Mouse (Mus musculus): ENCODE measurements around the gene Trappc2.

Gene Trappc2

GRCm38 (mm10) chrX:166440036-166440615, at the start of gene Trappc2:
TSS of gene Trappc2 (plus strand) at chrX:166440574.
- no peak for DNase-seq (ENCODE audit: low read depth in 2 of 2, low spot score in 2 of 2)

- DNase-seq (ENCODE audit: low read depth in 2 of 2, low spot score in 2 of 2) = no peak
Measured at GRCm38 (mm10) chrX:166393753-166394152, 46.6 kb upstream of the Trappc2 start.

- no peak for DNase-seq (ENCODE audit: low read depth in 2 of 2, low spot score in 2 of 2)
Measured at GRCm38 (mm10) chrX:166407865-166408264, 32.5 kb upstream of the Trappc2 start.

GRCm38 (mm10) chrX:166416196-166416595, 24.2 kb upstream of the Trappc2 start:
- peak in 1 of 2 experiments; percentile 10 for DNase-seq (ENCODE audit: low read depth in 2 of 2, low spot score in 2 of 2)

- DNase-seq (ENCODE audit: low read depth in 2 of 2, low spot score in 2 of 2) = no peak
Measured at GRCm38 (mm10) chrX:166434812-166435211, 5.6 kb upstream of the Trappc2 start.

DNA sequence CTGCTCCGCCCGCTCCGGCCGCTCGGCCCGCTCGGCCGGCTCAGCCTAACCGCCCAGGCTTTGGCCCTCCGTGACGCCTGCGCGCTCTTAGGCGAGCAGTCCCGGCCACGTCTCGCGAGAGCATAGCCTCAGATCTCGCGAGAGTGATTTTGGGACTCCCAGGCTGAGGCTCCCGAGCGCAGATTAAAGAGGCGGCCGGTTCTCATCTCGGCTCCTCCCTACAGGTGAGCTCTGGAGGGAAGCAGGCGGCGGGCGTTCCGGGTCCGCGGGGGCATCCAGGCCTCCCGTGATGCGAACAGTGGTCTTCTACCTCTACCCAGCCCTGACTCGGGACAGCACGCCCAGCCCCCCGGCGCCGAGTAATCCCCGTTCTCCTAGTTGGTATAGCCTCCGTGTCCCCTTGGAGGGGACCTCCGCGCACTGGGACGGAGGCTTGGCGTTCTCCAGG, 266 bp downstream of the Trappc2 start, which contains the start of gene Ofd1:
Ofd1 (minus strand) TSS at position 89 of the 448 bp plus-strand sequence.
- peak; percentile 77 to 78 for DNase-seq (ENCODE audit: low read depth in 2 of 2, low spot score in 2 of 2)

DNA sequence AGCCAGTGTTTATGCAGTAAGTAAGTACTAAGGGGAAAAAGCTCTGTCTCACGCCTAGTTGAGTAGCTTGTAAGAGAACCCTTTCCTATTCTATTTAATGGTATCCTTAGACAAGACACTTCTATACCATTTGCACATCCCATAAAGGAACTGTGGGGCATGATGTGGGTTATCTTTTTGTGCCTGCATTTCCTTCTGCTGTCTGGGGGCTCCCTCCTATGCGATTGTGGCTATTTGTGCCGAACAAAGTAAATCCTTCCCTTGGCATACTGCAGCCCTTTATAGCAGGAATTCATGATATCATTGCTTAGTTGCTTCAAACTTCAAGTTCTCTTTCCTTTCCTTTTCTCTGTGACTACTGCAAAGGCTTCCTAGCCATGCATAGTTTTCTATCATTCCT, 4.2 kb downstream of the Trappc2 start:
- no peak for DNase-seq (ENCODE audit: low read depth in 2 of 2, low spot score in 2 of 2)

GRCm38 (mm10) chrX:166453532-166453931, 13.2 kb downstream of the Trappc2 start:
- DNase-seq (ENCODE audit: low read depth in 2 of 2, low spot score in 2 of 2) = no peak

- DNase-seq (ENCODE audit: low read depth in 2 of 2, low spot score in 2 of 2) = no peak
Measured at GRCm38 (mm10) chrX:166454331-166454730, 14.0 kb downstream of the Trappc2 start.

DNA sequence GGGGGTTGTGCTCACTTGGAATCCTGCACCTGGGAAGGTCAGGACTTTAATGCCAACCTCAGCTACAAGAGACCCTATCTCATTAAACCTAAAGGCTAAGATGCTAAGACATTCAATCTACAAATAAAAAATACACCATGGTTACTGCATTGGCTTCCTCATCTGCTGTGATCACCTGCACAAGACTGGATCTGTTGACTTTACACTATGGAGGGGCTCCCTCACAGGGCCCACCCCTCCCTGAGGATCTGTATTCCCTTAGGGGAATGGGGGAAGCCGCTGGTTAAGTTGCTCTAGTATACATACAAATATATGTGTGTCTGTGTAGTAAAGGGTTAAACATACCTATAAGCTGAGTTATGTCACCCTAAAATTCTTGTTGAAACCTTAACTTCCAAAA, 15.2 kb downstream of the Trappc2 start:
- no peak for DNase-seq (ENCODE audit: low read depth in 2 of 2, low spot score in 2 of 2)

DNA sequence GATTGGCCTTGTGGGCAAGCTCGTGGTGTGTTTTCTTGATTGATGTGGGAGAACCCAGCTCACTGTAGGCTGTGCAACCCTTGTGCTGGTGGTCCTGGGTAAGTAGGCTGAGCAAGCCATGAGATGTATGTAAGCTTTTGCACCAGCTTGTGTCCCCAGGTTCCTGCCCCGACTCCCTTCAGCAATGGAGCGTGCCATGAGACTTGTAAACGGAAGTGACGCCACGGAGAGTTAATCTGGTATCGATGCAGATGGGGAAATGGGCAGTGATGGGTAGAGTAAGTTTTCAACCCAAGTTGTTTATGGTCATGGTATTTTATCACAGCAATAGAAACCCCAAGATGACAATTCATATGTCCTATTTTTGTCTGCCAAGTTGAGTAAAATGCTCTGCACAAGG, 27.9 kb downstream of the Trappc2 start:
- DNase-seq (ENCODE audit: low read depth in 2 of 2, low spot score in 2 of 2) = no peak

DNA sequence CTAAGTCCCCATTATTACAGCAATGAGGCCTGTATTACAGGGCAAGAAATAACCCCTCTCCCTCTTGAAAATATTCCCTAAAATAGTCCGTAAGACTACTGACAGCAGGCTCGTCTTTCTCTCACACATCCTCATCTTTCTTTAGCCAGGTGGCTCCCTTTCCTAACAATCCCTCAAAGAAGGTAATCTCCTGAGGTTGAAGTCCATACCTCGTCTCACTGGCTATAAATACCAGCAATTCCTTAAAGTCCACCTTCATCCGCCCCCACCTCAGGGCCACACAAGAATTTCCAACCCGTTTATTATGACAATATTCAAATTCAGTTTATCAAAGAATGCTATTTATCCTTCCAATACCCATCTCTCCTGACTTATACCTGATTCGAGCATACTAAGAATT, 32.2 kb downstream of the Trappc2 start:
- no peak for DNase-seq (ENCODE audit: low read depth in 2 of 2, low spot score in 2 of 2)

- DNase-seq (ENCODE audit: low read depth in 2 of 2, low spot score in 2 of 2) = no peak
Measured at GRCm38 (mm10) chrX:166477393-166477792, 37.0 kb downstream of the Trappc2 start.

DNA sequence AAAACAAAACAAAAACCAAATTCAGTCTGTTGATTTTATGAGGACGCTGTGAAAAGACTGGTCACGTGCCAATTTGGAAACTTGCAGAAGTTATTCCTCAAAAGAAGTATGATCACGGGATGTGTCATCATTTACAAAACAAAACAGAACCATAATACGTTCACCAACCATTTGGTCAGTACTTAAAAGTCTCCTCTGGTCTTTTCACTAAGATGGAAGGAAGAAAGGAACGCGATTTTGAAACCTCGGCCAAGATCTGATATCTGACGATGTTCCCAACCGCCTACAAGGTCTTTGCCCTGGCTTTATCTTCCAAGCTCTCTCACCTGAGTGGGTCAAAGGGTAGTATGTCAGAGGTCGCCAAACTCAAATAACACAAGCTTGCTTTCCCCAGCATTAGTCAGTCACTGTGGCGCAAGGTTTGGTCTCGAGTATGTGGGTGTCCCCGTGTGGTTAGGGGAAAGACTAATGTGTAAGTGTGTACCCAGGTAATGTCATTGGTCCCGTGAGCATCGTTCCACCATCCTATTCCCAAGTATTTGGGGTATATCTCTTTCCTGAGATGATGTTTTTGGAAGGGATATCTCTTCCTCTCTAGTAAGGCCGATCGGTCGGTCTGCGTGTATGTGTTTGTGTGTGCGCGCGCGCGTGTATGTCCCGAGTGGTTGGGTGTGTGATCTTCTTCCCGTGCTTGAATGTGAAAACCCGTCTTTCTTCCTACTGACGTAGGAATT, 38.4 kb downstream of the Trappc2 start:
- DNase-seq (ENCODE audit: low read depth in 2 of 2, low spot score in 2 of 2) = no peak

- DNase-seq (ENCODE audit: low read depth in 2 of 2, low spot score in 2 of 2) = peak; percentile 85 to 87
Measured at GRCm38 (mm10) chrX:166479365-166479983, 39.1 kb downstream of the Trappc2 start, which contains the start of gene Rab9. TSS of gene Rab9 (minus strand) at chrX:166479867.

DNA sequence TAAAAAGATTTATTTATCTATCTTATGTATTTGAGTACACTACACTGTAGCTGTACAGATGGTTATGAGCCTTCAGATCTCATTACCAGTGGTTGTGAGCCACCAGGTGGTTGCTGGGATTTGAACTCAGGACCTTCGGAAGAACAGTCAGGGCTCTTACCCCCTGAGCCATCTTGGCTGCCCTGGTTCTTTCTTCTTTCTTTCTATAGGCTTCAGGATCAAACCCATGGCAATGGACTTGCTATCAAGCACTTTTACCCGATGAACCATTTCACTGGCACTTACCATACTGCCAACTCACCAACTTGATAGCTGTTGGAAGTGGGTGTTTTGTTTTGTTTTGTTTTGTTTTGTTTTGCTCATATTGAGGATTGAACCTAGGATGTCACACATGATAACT, 54.7 kb downstream of the Trappc2 start:
- DNase-seq (ENCODE audit: low read depth in 2 of 2, low spot score in 2 of 2) = no peak

DNA sequence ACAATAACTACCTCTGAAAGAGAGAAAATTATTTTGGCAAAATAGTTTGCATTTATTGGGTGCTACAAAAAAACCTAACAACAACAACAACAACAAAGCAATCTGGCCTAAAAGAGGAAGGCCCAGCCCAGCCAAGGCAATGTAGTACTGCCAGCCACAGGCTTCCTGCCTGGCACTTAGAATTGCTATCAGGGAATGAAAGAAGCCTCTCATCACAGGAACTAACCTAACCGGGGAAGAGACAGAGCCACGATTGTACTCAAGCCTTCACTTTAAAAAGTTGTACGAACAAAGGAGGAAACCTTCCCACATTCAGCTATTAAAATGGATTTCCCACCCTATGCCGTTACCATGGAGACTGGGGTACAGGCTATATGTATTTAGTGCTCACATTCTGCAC, 57.4 kb downstream of the Trappc2 start:
- no peak for DNase-seq (ENCODE audit: low read depth in 2 of 2, low spot score in 2 of 2)

DNA sequence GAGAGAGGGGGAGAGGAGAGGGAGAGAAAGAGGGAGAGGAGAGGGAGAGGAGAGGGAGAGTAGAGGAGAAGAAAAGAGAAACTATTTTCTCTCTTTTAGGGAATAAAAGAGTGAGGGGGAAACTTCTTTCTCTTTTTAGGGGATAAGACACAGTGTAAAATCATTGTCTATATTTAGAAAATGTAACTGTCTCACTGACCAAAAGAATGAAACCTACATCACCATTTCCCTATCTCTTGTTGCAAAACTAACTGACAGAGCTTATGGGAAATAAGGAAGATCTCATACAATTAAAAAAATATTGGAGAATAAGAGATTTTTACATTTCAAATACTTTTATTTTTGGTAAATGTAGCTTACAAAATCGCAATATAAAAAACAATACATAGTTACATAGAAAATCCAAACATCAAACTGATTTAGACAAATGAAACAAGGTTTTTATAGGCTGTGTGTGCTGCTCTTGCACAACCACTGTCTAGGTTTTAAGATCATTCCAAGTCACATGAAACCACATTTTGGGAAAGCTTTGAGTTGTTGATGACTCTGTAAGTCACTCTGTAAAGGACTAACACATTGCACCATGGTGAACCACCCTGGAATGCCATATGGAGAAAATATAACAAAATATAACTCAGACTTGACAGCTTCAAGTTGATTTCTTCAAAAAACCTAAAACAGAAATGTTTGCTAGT, 59.3 kb downstream of the Trappc2 start:
- DNase-seq (ENCODE audit: low read depth in 2 of 2, low spot score in 2 of 2) = no peak

All from CD8-positive naive resting alpha-beta T cell, adult 2 months (primary cell).